Mouse (Mus musculus): Measurements from ENCODE around the gene Hexb.

The Hexb gene

DNA sequence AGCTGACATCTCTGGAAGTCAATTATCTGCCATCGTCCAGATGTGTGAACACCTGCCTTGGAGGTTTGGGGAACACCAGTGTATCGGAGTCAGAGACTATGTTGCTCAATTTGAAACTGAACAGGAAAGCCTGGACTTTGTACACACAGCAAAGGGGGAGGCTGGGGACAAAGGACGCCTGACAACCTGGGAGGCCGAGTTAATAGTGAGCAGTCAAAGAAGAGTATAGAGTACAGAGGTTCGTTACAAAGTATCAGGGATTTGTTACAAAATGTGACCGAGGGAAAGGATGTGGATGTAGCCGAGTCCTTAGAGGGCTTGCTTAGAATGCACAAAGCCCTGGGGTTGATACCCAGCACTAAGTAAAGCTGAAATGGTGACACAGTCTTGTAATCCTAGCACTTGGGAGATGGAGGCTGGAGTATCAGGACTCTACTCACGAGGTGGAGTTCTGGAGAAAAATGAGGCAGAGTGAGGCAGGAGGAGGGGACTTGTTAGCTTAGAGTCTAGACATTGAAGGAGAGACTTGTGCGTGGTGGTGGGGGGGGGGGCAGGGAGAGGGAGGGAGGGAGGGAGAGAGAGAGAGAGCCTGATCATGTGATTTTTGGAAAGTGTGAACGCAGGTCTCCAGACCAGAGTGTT, 26.3 kb upstream of the Hexb start:
- DNase-seq (ENCODE audit: low read depth) = no peak

DNA sequence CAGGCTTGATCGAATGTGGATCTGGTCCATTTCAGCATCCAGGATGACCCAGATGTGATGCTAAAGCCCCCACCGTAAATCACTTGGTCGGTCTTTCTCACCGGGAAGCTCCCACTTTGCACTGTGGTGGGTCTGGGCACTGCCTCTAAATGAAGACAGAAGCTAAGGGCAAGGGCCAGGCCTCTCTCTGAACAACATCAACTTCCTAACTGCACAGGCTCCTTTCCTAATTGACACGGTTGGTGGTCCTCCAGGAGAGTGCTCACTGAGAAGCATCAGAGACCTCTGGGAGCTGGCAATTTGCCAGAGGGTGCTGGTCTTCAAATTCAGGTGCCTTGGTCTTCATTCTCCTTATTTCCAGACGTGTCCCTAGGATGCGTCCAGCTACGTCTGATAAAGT, 25.7 kb upstream of the Hexb start:
- no peak for DNase-seq (ENCODE audit: low read depth)

DNA sequence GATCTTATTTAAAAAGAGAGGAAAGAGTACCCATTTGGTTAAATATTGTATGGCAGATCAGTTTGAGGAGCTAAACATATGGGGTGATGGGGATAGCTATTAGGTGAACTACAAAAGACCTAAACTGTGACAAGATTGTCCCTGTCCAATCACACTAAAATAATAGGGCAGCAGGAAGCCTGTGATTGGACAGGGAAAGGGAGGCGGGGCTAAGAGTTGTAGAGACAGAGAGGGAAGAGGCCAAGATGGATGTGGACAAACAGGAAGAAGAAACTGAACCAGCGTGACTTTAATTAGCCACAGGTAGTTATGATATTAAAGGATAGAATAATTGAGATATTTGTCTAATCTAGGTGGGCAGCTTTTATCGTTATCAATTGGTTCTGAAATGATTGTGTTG, 21.9 kb upstream of the Hexb start:
- DNase-seq (ENCODE audit: low read depth) = no peak

DNA sequence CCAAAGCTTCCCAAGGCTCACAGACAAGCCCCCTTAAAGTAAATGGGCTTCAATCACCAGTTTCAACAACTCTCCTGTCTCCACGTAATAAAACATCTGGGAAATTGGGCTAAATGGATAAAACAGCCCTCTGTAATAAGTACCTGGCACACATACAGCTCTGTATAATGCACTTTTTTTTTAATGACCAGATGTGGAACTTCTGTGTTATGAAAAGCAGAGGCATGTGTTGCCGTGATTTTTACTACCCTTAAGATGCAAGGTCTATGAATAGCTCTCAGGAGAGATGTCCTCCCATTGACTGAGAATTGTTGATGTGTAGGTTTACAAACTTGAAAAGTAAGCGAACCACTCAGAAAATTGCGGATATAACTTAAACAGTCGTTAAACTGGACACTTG, 18.0 kb upstream of the Hexb start:
- DNase-seq (ENCODE audit: low read depth) = no peak

DNA sequence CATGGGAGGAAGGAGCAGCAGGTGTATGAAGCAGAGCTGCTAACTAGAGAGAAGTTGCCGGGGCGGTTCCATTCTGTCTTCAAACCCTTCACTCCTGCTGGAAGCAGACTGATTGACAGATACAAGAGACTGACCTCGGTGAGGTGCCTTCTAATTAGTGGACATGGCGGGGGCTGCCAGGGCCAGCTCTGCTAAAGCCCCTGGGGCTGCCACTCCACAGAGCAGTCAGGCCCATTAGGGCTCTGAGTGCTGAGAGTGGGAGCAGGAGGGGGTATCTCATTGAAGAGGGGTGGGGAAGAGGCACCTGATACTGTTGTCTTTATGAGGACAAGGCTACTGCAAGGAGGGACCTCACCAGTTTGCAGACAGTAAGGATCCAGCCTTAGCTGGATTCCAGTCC, 17.4 kb upstream of the Hexb start:
- no peak for DNase-seq (ENCODE audit: low read depth)

DNA sequence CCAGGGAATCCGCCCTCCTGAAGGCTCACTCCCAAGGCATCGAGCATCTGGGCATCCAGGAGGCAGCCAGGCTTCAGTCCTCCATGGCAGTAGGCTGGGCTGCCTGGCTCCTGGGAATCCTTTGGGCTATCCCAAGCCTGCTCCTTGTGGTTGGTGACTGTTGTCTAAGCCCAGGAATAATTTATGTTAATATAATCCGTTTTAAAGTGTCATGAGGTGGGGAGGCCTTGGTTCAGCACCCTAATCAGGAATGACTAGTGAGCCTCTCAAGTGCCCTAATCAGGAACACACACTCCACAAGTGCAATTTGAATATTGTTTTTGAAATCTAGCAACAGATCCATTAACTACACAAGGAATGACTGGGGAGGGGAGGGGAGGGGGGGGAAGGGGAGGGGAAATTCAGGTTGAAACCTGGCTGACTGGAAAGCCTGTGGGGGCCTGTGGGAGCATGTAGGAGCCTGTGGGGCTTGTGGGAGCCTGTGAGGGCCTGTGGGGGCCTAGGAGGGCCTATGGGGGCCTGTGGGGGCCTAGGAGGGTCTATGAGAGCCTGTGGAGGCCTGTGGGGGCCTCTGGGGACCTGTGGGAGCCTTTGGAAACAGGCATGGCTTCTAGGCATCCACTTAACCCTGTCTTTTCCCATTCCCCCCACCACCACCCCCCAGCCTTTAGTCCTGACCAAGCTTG, 16.6 kb upstream of the Hexb start:
- no peak for DNase-seq (ENCODE audit: low read depth)

DNA sequence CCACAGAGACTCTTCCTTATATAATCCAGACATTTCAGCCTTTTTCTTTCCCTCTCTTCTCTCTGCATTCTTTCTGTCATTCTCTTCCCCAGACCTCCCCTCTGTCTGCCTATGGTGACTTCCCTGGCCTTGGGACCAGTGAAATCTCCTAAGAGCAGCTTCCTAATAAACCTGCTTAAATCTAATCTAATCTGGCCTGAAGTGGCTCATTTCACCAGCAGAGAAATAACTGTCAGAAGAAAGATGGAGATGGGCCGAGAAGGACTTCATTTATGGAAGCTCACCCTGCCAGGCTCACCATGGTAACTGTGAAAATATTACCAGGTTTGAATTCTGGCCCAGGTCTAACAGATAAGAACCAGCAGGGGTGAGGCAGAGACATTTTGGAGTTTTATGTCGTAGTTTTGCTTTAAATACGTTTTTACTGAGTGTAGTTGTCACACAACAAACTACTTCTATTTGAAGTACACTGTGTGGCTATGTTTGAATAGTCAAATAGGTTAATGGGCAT, 10.4 kb upstream of the Hexb start:
- no peak for DNase-seq (ENCODE audit: low read depth)

DNA sequence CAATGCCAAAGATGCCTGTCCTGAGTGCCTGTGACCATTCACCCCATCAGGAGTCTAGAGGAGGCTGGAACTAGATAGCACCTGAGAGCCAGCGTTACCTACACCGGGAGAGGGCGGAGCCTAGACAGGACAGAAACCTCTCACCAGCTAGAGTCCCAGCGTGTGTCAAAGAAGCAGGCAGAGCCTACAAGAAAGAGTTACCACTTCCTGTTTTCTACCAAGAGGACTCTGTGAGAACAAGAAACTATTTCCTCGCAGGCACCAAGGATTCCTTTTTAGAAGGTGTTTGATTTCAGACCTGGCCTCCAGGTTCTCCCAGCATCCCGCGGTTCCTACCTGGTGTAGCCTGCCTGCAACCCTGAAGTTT, 9.9 kb upstream of the Hexb start:
- DNase-seq (ENCODE audit: low read depth) = peak; percentile 52

DNA sequence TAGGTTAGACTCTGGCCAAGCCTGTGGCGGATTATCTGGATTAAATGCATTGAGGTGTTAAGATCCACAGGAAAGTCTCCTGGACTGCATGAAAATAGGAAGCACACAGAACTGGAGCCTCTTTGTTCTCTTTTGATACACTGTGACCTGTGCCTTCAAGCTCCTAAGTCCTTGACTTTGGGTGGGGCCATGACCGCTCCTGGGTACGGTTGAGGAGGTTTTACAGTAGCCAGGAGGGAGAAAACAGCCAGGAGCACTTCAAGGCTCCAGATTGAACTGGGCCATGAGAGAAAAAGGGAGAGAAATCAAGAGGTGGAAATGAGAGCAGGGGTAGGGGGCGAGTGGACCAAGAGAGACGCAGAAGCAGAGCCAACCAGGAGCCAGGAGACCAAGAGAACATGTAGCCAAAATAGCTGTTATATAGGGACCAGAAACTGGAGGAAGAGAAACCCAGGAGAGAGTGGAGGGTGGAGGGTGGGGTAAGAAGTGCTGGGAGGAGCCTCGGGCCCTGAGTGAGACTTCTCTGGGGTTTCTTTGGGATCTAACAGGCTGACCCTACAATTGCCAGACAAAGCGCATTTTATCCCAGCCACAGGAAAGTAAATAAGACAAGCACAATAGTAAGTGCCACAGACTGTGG, 9.4 kb upstream of the Hexb start:
- DNase-seq (ENCODE audit: low read depth) = no peak

DNA sequence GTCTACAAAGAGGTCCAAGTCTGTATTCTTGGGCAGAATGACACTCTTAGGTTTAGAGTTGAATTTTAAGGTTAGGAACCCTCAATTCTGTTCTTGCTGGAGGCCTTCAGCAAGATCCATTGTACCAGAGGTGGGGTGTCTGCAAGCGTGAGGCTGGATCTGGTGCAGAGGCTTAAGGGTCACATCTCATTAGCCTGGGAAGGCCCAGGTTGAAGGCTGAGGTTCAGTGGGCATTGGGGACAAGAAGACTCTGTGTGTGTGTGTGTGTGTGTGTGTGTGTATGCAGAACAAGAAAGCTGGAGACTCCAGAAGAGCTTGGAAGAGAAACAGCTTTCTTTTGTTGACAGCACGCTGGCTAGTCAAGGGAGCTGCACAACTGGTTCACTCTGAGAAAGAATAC, 7.9 kb upstream of the Hexb start:
- no peak for DNase-seq (ENCODE audit: low read depth)

DNA sequence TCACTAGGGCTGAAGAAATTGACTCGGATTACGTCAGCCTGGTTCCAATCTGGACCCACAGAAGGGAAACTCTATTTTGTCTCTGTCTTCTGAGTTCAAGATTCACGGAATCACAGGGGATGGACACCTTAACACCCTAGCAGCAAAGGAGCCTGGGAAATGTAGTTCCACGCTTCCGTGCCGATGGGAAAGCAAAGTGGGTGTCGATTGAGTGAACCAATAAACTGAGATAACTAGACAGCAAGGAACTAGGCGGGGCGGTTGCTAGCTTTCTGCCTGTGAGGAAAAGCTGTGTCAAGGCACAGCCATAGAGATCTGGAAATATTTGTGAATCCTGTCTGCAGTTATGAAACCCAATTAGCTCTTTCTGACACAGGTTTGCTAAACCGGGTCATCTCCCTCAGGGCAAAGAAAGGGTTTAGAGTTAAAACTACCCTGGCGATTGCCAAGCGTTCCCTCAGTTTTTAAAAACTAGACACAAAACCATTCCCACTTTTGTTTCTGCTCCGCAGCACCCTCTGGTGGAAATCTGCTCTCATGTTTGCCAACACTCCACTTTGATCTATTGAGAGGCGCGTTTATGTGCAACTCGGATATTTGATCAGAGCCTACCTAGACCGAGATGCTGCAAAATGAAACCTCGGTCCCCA, 7.0 kb upstream of the Hexb start:
- DNase-seq (ENCODE audit: low read depth) = peak; percentile 91

DNA sequence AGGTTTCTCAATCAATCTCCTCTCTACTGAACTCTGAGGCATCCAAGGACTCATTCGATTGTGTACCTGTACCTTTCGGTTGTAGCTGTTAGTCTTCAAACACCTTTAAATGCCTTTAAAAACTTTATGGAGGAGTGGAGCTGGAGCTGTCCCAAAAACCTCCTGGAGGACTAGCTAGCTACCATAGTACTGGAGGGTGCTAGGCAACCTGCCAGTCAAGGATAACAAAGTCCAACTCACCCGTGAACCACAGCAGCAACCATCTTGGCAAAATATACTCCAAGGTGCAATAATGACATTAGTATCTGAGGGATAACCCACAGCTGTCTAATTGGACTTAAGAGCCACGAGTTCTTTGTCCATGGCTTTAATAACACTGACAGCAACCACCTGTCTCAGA, 3.7 kb upstream of the Hexb start:
- DNase-seq (ENCODE audit: low read depth) = no peak

DNA sequence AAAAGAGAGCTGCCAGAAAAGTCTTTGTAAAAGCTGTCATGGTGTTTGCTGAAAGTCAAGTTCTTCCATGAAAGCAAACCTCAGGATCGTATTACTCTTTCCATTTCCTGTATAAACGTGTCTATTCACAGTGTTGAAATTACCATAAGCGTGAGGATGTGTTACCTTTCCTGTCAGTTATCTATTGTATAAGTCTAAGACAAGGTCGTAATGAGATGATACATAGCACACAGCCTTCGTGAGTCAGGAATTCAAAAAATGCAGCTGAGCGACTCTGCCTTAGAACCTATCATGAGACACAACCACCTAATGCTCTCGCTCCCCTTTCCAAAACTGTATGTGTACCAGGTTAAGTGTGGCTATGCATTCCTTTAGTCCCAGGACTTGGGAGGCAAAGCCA, 2.9 kb upstream of the Hexb start:
- DNase-seq (ENCODE audit: low read depth) = peak; percentile 24

DNA sequence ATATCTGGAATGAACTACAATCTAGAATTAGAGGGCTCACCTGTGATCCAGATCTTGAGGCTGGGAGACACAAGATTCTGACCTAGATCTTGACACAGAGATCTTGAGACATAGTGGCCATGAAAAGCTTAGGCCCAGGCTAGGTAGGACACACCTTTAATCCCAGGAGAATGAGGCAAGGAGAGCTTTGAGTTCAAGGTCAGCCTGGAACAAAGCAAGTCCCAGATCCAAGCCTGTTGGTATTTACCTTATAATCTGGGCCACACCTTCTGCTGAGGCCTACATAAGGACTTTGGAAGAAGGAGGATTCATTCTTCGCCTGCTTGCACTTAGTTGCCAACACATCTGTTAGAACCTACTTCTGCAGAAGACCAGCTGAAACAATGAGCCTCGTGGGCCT, 966 bp upstream of the Hexb start:
- no peak for DNase-seq (ENCODE audit: low read depth)

DNA sequence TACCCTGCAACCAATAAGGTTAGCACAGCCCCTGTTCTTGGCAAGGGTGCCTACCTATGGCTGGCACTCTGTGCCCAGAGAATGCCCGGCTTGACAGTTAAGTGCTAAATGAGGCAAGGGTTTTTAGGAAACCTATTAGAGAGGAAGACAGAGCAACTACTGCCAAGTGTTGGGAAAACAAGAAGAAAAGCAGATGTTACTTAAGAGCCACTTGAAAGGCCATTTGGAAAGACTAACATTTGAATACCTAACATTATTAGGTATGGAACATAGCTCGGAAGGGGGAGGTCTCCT, 1.3 kb downstream of the Hexb start:
- DNase-seq (ENCODE audit: low read depth) = no peak

DNA sequence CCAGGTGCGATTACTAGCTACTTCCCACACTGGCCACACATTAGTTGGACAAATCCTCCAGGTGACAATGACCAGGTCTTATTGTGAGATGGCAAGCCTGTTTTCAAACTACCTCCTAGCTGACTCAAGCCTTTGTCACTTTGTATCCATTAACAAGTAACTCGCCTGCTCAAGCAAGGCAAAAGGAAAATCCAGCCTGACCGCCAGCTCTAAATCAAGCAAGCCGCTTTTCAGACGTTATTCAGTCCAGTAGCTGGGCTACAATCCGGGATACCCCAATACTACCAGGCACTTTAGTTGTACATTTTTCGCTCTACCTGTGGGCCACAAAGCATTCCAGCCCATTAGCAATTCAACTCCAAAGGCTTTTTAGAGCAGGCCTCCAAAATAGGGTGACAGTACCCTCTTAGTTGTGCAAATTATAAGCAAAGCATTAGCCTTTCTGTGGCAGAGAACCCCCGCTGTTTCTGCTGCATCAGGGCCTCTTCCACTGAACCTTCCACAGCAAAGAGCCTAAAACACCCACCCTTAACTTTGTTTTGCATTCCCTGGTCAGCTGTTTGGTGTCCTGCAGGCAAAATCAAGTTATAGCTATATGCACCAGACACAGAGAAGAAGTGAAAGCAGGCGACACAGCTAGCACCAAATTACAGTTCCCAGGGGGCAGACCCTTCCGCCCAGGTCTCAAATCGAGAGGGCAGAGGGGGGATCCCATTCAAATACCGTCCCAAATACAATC, 1.8 kb downstream of the Hexb start:
- DNase-seq (ENCODE audit: low read depth) = no peak

DNA sequence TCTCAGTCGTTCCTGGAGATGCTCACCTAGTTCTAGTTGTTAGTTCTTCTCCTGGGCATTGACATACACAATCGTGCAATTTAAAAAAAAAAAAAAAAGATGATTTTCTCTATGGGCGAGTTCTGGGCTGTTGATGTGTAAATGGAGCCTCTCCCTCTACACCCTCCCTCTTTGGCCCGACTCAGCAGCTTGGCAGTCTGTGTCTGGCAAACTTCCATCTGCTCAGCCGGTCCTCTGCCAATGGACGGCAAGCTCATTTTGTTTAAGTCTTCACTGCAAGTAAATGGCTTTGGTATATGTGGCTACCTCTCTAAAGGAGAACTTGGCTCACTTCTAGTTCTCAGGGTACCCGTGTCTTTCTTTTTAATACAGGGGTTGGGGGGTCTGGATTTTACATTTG, 4.7 kb downstream of the Hexb start:
- DNase-seq (ENCODE audit: low read depth) = peak; percentile 18

DNA sequence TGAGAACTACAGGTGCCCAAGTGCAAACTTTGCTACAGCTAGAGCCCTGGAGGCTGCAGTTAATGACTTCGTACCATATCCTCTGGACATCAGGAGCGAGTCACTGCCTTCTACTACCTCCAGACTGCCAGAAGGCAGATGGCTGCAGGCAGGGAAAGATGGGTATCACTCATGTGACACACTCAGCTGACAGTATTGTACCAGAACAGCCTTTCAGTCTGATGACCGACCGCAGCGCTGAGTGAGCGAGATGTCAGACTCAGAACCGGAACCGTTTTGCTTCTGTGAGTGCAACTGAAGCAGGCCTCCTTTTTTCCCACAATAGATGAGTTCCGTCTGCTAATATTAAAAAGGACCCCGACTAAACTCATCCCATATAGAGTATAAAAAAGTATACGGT, 5.5 kb downstream of the Hexb start:
- no peak for DNase-seq (ENCODE audit: low read depth)

DNA sequence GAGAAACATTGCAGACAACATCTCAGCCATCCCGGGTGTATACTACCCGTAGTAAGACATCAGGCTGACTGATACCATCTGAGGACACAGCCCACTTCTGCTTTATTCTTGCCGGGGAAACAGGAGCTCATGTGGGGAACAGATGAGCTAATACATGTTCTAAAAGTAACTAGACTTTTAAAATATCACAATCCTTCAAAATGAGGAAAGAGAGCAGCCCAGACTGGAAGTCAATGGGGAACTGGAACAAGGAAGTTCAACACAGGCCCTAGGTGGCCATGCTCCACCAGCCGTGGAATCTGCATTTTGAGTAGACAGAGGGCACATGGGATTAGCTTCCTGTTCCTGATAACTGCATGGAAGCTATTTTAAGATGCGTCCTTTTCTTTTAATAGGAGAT, 10.5 kb downstream of the Hexb start:
- peak; percentile 86 for DNase-seq (ENCODE audit: low read depth)

DNA sequence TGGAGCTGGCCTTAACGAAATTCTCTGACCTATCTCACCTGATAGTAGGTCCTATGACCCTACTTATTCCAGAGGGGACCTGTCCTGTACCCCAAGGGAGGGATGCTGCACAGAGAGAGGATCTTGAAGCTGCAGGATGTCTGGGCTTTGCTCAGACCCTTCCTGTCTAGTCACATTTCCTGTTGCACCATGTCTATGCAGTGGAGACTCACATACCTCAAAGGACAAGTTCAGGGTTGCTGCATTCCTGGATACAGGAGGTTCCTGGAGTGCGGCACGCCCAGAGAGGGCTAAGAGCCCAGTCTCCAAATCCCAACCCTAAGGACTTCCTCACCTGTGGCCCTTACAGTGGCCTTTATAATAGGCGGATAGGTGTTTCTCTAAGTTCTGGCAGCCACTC, 11.8 kb downstream of the Hexb start:
- peak; percentile 71 for DNase-seq (ENCODE audit: low read depth)

DNA sequence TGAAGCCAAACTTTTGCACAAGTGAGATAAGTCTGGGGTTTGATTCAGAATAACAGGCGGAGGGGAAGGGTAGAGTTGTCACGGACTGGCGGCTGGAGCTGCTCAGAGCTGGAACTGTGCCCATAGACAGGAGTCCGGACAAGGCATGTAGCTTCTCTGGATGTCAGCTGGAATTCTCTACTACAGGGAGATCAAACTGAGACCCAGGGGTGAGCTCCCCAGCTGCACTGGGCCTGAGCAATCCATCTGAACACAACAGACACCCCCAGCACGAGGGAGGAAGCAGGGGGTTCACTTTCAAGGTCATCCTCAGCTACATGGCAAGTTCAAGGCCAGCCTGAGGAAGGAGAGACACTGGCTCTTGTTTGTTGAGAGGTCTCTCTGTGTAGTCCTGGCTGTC, 13.5 kb downstream of the Hexb start:
- no peak for DNase-seq (ENCODE audit: low read depth)

DNA sequence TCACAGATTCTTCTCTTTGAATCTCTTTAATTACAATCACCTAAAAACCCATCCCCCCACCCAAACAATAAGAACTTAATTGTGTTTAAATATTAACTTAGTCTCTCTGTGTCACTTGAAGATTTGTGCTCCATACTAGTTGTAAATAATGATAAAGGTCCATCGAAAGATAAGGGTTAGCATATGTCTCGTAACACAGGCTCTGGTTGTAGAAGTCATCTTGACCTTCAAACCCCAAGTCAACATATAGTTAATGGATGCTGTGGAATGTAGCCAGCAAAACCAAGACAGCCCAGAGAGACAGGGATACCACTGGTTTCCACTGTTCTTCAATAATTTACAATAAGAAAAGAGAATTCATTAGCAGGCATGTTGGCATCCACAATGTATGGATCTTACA, 14.0 kb downstream of the Hexb start:
- no peak for DNase-seq (ENCODE audit: low read depth)

DNA sequence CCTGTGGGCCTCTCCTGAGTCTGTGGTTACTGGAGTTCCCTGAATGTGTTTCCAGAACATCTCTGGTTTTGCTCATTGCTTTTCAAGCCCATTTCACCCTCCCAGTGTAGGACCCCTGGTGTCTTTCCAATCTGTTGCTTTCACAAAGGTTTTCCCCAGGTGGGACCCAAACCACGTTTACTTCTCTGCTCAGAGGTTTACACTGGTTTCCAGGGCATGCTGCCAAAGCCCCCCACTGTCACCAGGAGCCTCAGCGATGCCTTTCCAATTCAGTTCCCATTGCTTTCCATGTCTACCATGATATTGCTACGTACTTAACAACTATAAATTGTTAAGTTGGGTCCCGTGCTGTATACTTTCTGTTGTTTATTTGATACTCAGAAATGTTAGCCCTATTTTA, 15.3 kb downstream of the Hexb start:
- DNase-seq (ENCODE audit: low read depth) = no peak
